Mouse (Mus musculus) C2C12 (cell line): Measurements from ENCODE around the gene Trappc3l.

Experiments
- CTCF ChIP-seq: IDR thresholded peaks from one replicate; pipeline ENCODE4 v1.5.1; 2011; ENCODE audit not compliant: control insufficient read depth, insufficient read depth, insufficient read length
- MAX ChIP-seq: IDR thresholded peaks from one replicate; pipeline ENCODE4 v1.6.1; 2011; ENCODE audit warnings: mild to moderate bottlenecking, control low read depth
- MYOD1 ChIP-seq: IDR thresholded peaks from one replicate; pipeline ENCODE4 v1.6.1; 2011; ENCODE audit warnings: low read depth; ENCODE audit not compliant: control insufficient read depth, insufficient read length
- USF1 ChIP-seq: IDR thresholded peaks from one replicate; pipeline ENCODE4 v1.6.1; 2011; ENCODE audit warnings: low read depth, mild to moderate bottlenecking, control low read depth, moderate library complexity

GRCm38 (mm10) chr10:34095147-34095546, 57.8 kb downstream of the Trappc3l start:
- TF ChIP-seq CTCF (no peak), MAX (no peak), USF1 (no peak), MYOD1 (no peak)
